Mouse (Mus musculus) C2C12 (cell line): Measurements from ENCODE around the gene Mfsd4a. TPM values are rescaled to one million over a fixed set of nuclear protein-coding genes. Genes with fewer than 3 reads are reported as not detected.

Experiments
- H3K27me3 ChIP-seq: one replicate; pipeline ENCODE4 v1.6.1; 2011; ENCODE audit not compliant: control insufficient read depth, insufficient read depth, insufficient read length
- H3K36me3 ChIP-seq: one replicate; pipeline ENCODE4 v1.6.1; 2011; ENCODE audit not compliant: control insufficient read depth, insufficient read depth
- H3K4me3 ChIP-seq: one replicate; pipeline ENCODE4 v1.5.1; 2011; ENCODE audit warnings: mild to moderate bottlenecking, control low read depth; ENCODE audit not compliant: poor library complexity, insufficient read depth, severe bottlenecking
- H3K79me2 ChIP-seq: one replicate; pipeline ENCODE4 v1.6.1; 2011; ENCODE audit not compliant: control insufficient read depth, insufficient read depth
- H3K79me3 ChIP-seq: one replicate; pipeline ENCODE4 v1.6.1; 2011; ENCODE audit warnings: low read depth, control low read depth
- H3ac ChIP-seq: one replicate; pipeline ENCODE3; 2011; ENCODE audit warnings: low read depth; ENCODE audit not compliant: control insufficient read depth, insufficient read length
- CEBPB ChIP-seq: IDR thresholded peaks from one replicate; pipeline ENCODE4 v1.6.1; 2011; ENCODE audit warnings: low read depth, mild to moderate bottlenecking, control low read depth, moderate library complexity
- CTCF ChIP-seq: IDR thresholded peaks from one replicate; pipeline ENCODE4 v1.5.1; 2011; ENCODE audit not compliant: control insufficient read depth, insufficient read depth, insufficient read length
- FOSL1 ChIP-seq: IDR thresholded peaks from one replicate; pipeline ENCODE4 v1.8.0; 2011; ENCODE audit warnings: mild to moderate bottlenecking, low read length; ENCODE audit not compliant: poor library complexity, insufficient read depth, severe bottlenecking
- MAX ChIP-seq: IDR thresholded peaks from one replicate; pipeline ENCODE4 v1.6.1; 2011; ENCODE audit warnings: mild to moderate bottlenecking, control low read depth
- MYOD1 ChIP-seq: IDR thresholded peaks from one replicate; pipeline ENCODE4 v1.6.1; 2011; ENCODE audit warnings: low read depth; ENCODE audit not compliant: control insufficient read depth, insufficient read length
- MYOG ChIP-seq: IDR thresholded peaks from one replicate; pipeline ENCODE4 v1.6.1; 2011; ENCODE audit not compliant: control insufficient read depth, insufficient read length; ENCODE audit errors: extremely low read depth
- USF1 ChIP-seq: IDR thresholded peaks from one replicate; pipeline ENCODE4 v1.6.1; 2011; ENCODE audit warnings: low read depth, mild to moderate bottlenecking, control low read depth, moderate library complexity
- polyA plus RNA-seq: library from polyadenylated mRNA; unstranded; fragments of >200 nt; fragmentation: generic; extraction: Trizol; gene quantifications from one replicate; pipeline ENCODE4 v1.2.1, GENCODE M21; 2012; ENCODE audit warnings: missing spikeins

Mfsd4a gene
- polyA plus RNA-seq, 1 experiment: 7.8 TPM

- Histone ChIP-seq H3K79me3 (no peaks in the 10 kb centered on the region), H3K79me2 (no peaks in the 10 kb centered on the region), H3K27me3 (no peaks in the 10 kb centered on the region), H3ac (no peak overlapping the region), H3K36me3 (no peaks in the 10 kb centered on the region), H3K4me3 (no peak overlapping the region)
- TF ChIP-seq CTCF: no peak
- TF ChIP-seq MAX: no peak
- no peak for TF ChIP-seq FOSL1
- TF ChIP-seq MYOG: no peak
- no peak for TF ChIP-seq MYOD1
- TF ChIP-seq USF1: no peak
- TF ChIP-seq CEBPB: no peak
Observed at GRCm38 (mm10) chr1:131992561-131993001, 75.3 kb downstream of the Mfsd4a start.

GRCm38 (mm10) chr1:131990083-131990760 is 77.6 kb downstream of the Mfsd4a start:
- TF ChIP-seq MYOG (no peak), MAX (no peak), FOSL1 (no peak), USF1 (no peak)
- no peaks in the 10 kb centered on the region for H3K36me3 ChIP-seq
- no peaks in the 10 kb centered on the region for H3K27me3 ChIP-seq
- no peaks in the 10 kb centered on the region for H3K79me2 ChIP-seq
- H3K4me3 ChIP-seq: no peak overlapping the region
- H3K79me3 ChIP-seq: no peaks in the 10 kb centered on the region
- no peak overlapping the region for H3ac ChIP-seq

GRCm38 (mm10) chr1:131989476-131989875 is 78.4 kb downstream of the Mfsd4a start:
- Histone ChIP-seq H3ac (no peak overlapping the region), H3K79me2 (no peaks in the 10 kb centered on the region), H3K79me3 (no peaks in the 10 kb centered on the region), H3K27me3 (no peaks in the 10 kb centered on the region), H3K4me3 (no peak overlapping the region), H3K36me3 (no peaks in the 10 kb centered on the region)
- TF ChIP-seq MYOD1: no peak
- no peak for TF ChIP-seq MAX
- no peak for TF ChIP-seq FOSL1
- no peak for TF ChIP-seq USF1
- TF ChIP-seq CEBPB: no peak
- TF ChIP-seq CTCF: no peak
- TF ChIP-seq MYOG: no peak

- no peaks in the 10 kb centered on the region for H3K79me2 ChIP-seq
Observed at GRCm38 (mm10) chr1:131987432-131987831, 80.4 kb downstream of the Mfsd4a start.

GRCm38 (mm10) chr1:131983806-131984205 is 84.1 kb downstream of the Mfsd4a start:
- no peak overlapping the region for H3K4me3 ChIP-seq
- H3K79me2 ChIP-seq: no peaks in the 10 kb centered on the region
- no peaks in the 10 kb centered on the region for H3K79me3 ChIP-seq
- no peak for TF ChIP-seq MYOD1
- TF ChIP-seq FOSL1: no peak
- TF ChIP-seq CEBPB: no peak
- TF ChIP-seq CTCF: no peak
- no peak for TF ChIP-seq MAX
- TF ChIP-seq USF1: no peak
- TF ChIP-seq MYOG: no peak
- no peak overlapping the region for H3ac ChIP-seq
- no peaks in the 10 kb centered on the region for H3K36me3 ChIP-seq
- no peaks in the 10 kb centered on the region for H3K27me3 ChIP-seq

More at GRCm38 (mm10) chr1:131987432-131987831, 80.4 kb downstream of the Mfsd4a start:
- TF ChIP-seq MYOD1 (no peak), MAX (no peak), CTCF (no peak), USF1 (no peak), MYOG (no peak), FOSL1 (no peak), CEBPB (no peak)
- Histone ChIP-seq H3K4me3 (no peak overlapping the region), H3K36me3 (no peaks in the 10 kb centered on the region), H3ac (no peak overlapping the region), H3K79me3 (no peaks in the 10 kb centered on the region), H3K27me3 (no peaks in the 10 kb centered on the region)
